Mouse (Mus musculus) ES-E14 (cell line): Measurements from ENCODE around the gene Spryd4. TPM values are rescaled to one million over a fixed set of nuclear protein-coding genes. Genes with fewer than 3 reads are reported as not detected.
"Not testable (repeated sequence)": the region's sequence is repeated elsewhere in the genome, so short reads cannot be mapped to it uniquely, and the experiment has no call there.

Experiments used
- DNase-seq: peaks from one replicate; pipeline ENCODE4 v3.0.0-alpha.2; 2013; ENCODE audit warnings: low read depth, low spot score
- H3K27ac ChIP-seq: 2 replicates; pipeline ENCODE4 v1.5.1; 2012; ENCODE audit warnings: low read depth, mild to moderate bottlenecking, low read length, moderate library complexity, mixed read lengths; ENCODE audit not compliant: poor library complexity, insufficient read depth, severe bottlenecking
- H3K36me3 ChIP-seq: 2 replicates; pipeline ENCODE4 v1.6.1; 2012; ENCODE audit warnings: mild to moderate bottlenecking, low read length, moderate library complexity, mixed read lengths; ENCODE audit not compliant: control insufficient read depth, poor library complexity, insufficient read depth, severe bottlenecking
- H3K4me1 ChIP-seq, 2 experiments: fragments of 150-350 bp in 1 of 2; sonication (generic) in 1 of 2; 2 replicates each; pipeline ENCODE4 v1.6.1; 2012; ENCODE audit warnings: low read length in 2 of 2, mild to moderate bottlenecking in 1 of 2, mixed read lengths in 1 of 2; ENCODE audit not compliant: control insufficient read depth in 2 of 2, insufficient read depth in 2 of 2, poor library complexity in 1 of 2
- H3K4me3 ChIP-seq, 2 experiments: fragments of 150-350 bp in 1 of 2; sonication (generic) in 1 of 2; 2 replicates each; pipeline ENCODE4 v1.5.1; 2012; ENCODE audit warnings: low read length in 2 of 2, low read depth in 1 of 2, mild to moderate bottlenecking in 1 of 2, mixed read lengths in 1 of 2; ENCODE audit not compliant: insufficient read depth in 1 of 2, poor library complexity in 1 of 2, severe bottlenecking in 1 of 2
- H3K9ac ChIP-seq: 2 replicates; pipeline ENCODE4 v1.6.1; 2012; ENCODE audit warnings: low read depth, mild to moderate bottlenecking, low read length, mixed read lengths; ENCODE audit not compliant: poor library complexity, insufficient read depth, severe bottlenecking
- H3K9me3 ChIP-seq: fragments of 150-350 bp; sonication (generic); 2 replicates; pipeline ENCODE4 v1.6.1; 2012; ENCODE audit warnings: low read depth, mild to moderate bottlenecking, low read length; ENCODE audit not compliant: control insufficient read depth, insufficient read depth
- CHD2 ChIP-seq: IDR thresholded peaks from 2 replicates; pipeline ENCODE4 v1.6.1; 2014; ENCODE audit warnings: mild to moderate bottlenecking, low read depth, low read length, inconsistent platforms
- HCFC1 ChIP-seq: IDR thresholded peaks from 2 replicates; pipeline ENCODE4 v1.6.1; 2012; ENCODE audit warnings: low read length, inconsistent platforms, borderline replicate concordance; ENCODE audit not compliant: insufficient read depth
- MAFK ChIP-seq: IDR thresholded peaks from 2 replicates; pipeline ENCODE4 v1.6.1; 2014; ENCODE audit warnings: mild to moderate bottlenecking, low read depth, low read length, inconsistent platforms; ENCODE audit not compliant: insufficient read depth
- ZC3H11A ChIP-seq: IDR thresholded peaks from 2 replicates; pipeline ENCODE4 v1.6.1; 2012; ENCODE audit warnings: low read depth, mild to moderate bottlenecking, inconsistent platforms, low read length, borderline replicate concordance
- ZNF384 ChIP-seq: IDR thresholded peaks from 2 replicates; pipeline ENCODE4 v1.6.1; 2012; ENCODE audit warnings: low read depth, low read length, inconsistent platforms
- in situ Hi-C, 2 experiments: fragments of 600-800 bp; cut with MboI; formaldehyde crosslinking; loops; one replicate each; pipeline ENCODE4 v1.15.1; 2025; ENCODE audit warnings: low sequenced_read_pairs in 2 of 2, inconsistent platforms in 1 of 2; ENCODE audit not compliant: unreplicated experiment in 2 of 2
- total RNA-seq: library from RNA; depleted of rRNA; stranded (reverse); fragments of 300-350 nt; gene quantifications from 2 replicates; pipeline ENCODE4 v1.2.3, GENCODE M21; 2012

Spryd4 gene
- total RNA-seq, 1 experiment = 24.9 TPM

GRCm38 (mm10) chr10:128194024-128194550, 17.5 kb downstream of the Spryd4 start, which contains the start of gene Gls2:
Gls2 (plus strand) TSS chr10:128194457.
- no peaks in the 10 kb centered on the region for H3K9me3 ChIP-seq
- H3K4me1 ChIP-seq = peaks cover 0 to 2% of the 10 kb centered on the region in 2 experiments; a peak in 1 of 4 replicates
- in situ Hi-C loops = no loop called here
- peak within 1 kb of the TSS; percentile 54 for H3K27ac ChIP-seq
- peak; percentile 100 for DNase-seq
- peak within 1 kb of the TSS; percentile 87 for H3K9ac ChIP-seq
- H3K4me3 ChIP-seq = peak within 1 kb of the TSS; percentile 86 to 89
- TF ChIP-seq ZNF384 (no peak), ZC3H11A (no peak), HCFC1 (0 out of 2 replicates have a peak, but pooled peaks have one; percentile 38), MAFK (no peak; the same call in 1 of the 2 replicates), CHD2 (no peak)
- H3K36me3 ChIP-seq = peaks cover 1% of the 10 kb centered on the region; the same call in 1 of the 2 replicates

GRCm38 (mm10) chr10:128193113-128193512, 18.5 kb downstream of the Spryd4 start:
- in situ Hi-C loops = no loop called here
- H3K9me3 ChIP-seq = no peaks in the 10 kb centered on the region
- peak overlapping the region in 1 of 2 experiments; percentile 86; a peak in 1 of 4 replicates for H3K4me3 ChIP-seq

GRCm38 (mm10) chr10:128192030-128192766, 19.4 kb downstream of the Spryd4 start:
- DNase-seq, H3K9ac ChIP-seq, H3K4me3 ChIP-seq, H3K27ac ChIP-seq, H3K9me3 ChIP-seq, H3K4me1 ChIP-seq, in situ Hi-C loops, H3K36me3 ChIP-seq: not testable (repeated sequence)

More at GRCm38 (mm10) chr10:128193113-128193512, 18.5 kb downstream of the Spryd4 start:
- no peak for DNase-seq
- Histone ChIP-seq H3K27ac (no peak overlapping the region), H3K9ac (no peak overlapping the region), H3K4me1 (peaks cover 0 to 2% of the 10 kb centered on the region in 2 experiments; a peak in 1 of 4 replicates), H3K36me3 (no peaks in the 10 kb centered on the region)
- TF ChIP-seq CHD2 (no peak), HCFC1 (no peak), ZNF384 (no peak), MAFK (no peak)

- in situ Hi-C loops = no loop called here
- no peak overlapping the region for H3K27ac ChIP-seq
- H3K36me3 ChIP-seq = no peaks in the 10 kb centered on the region
- DNase-seq = no peak
- H3K4me1 ChIP-seq = peaks cover 0 to 3% of the 10 kb centered on the region in 2 experiments; a peak in 1 of 4 replicates
- H3K4me3 ChIP-seq = no peak overlapping the region
- TF ChIP-seq ZNF384 = no peak
- no peak for TF ChIP-seq HCFC1
- no peak for TF ChIP-seq ZC3H11A
- no peak for TF ChIP-seq CHD2
- TF ChIP-seq MAFK = no peak
- H3K9ac ChIP-seq = no peak overlapping the region
- no peaks in the 10 kb centered on the region for H3K9me3 ChIP-seq
Measured at GRCm38 (mm10) chr10:128191472-128191871, 20.1 kb downstream of the Spryd4 start.
